Mouse (Mus musculus) brain, embryonic 14.5 days (tissue): ENCODE results near the gene D6Ertd527e.

ENCODE experiments used
- CTCF ChIP-seq: fragments of 200-500 bp; IDR thresholded peaks from 2 replicates; pipeline ENCODE4 v1.5.1; 2012; ENCODE audit warnings: inconsistent platforms, mild to moderate bottlenecking, moderate library complexity, borderline replicate concordance; ENCODE audit not compliant: insufficient read depth, insufficient read length; ENCODE audit errors: extremely low read depth
- POLR2A ChIP-seq: fragments of 200-500 bp; IDR thresholded peaks from 2 replicates; pipeline ENCODE4 v1.6.1; 2012; ENCODE audit warnings: mild to moderate bottlenecking, inconsistent platforms, borderline replicate concordance; ENCODE audit not compliant: poor library complexity, insufficient read depth, insufficient read length, severe bottlenecking; ENCODE audit errors: extremely low read depth

- TF ChIP-seq POLR2A (no peak), CTCF (no peak)
Measured at GRCm38 (mm10) chr6:87142239-87142638, 37.7 kb downstream of the D6Ertd527e start.
